Mouse (Mus musculus): ENCODE data around the gene Rnaseh2b. TPM values are rescaled to one million over a fixed set of nuclear protein-coding genes. Genes with fewer than 3 reads are reported as not detected.

Gene Rnaseh2b
- polyA plus RNA-seq, 1 experiment, result 7.2 TPM

DNA sequence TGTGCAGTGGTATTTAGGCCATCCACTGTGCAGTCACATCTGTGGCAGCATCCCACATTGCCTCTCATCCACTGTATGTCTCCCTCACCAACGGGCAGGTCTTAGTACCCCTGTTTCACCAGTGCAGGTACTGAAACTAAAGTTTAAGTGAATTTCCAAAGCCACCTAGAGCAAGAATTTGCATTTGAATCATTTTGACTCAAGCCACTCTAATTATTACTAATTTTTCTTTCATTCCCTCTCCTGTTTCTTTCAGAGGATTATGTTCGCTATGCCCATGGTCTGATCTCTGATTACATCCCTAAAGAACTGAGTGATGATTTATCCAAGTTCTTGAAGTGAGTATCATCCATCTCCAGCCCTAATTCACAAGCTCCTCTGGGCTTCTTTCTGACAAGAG is 71.4 kb downstream of the Rnaseh2b start:
- Histone ChIP-seq H3K4me3 (ENCODE audit: insufficient read depth, low read depth, low read length) (no peak overlapping the region), H3K4me1 (ENCODE audit: control insufficient read depth, insufficient read depth, insufficient read length, low read length) (no peaks in the 10 kb centered on the region)

DNA sequence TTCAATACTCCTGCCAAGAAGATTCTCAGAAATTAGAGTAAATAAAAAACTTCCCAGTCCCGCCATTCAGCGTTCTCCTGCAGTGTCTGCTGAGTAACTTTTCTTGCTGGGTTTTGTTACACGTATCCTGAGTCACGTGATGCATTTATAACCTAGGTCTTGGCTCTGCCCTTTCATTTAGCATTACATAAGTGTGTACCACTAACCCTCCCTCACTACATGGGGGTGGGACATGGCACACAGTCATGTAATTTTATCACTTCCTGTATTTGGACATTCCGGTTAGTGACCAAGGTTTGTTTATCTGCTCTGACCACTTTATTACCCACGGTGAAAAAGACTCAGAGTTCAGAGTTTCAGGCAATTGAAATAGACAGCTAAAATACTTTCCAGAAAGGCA is 78.4 kb downstream of the Rnaseh2b start:
- Histone ChIP-seq H3K27ac (replicated peaks; ENCODE audit: low read depth, low read length) (0 out of 2 replicates have a peak overlapping the region, but pooled peaks have one; percentile 3), H3K4me3 (ENCODE audit: insufficient read depth, low read depth, low read length) (peak overlapping the region; percentile 3; the same call in 1 of the 2 replicates)

More for the DNA sequence above, 71.4 kb downstream of the Rnaseh2b start:
- no peak overlapping the region for H3K27ac ChIP-seq (replicated peaks; ENCODE audit: low read depth, low read length)

DNA sequence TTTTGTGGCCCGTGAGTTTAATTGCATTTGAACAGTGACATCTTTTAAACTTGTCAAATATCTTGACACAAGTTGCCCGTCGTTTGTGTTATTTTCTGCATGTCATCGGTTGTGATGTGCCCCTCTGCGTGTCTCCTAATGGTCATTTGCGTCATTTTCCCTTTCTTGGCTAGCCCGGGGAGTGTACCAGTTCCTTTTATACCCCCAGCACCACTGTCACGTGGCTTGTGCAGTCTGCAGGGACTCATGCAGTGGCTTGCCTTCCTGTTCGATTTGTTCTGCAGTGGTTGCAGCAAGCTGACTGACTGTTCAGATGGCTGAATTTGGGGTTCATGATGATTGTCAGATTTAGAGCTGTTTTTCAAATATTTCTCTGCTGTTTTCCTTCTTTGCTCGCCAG is 81.6 kb downstream of the Rnaseh2b start:
- no peak overlapping the region for H3K4me3 ChIP-seq (ENCODE audit: insufficient read depth, low read depth, low read length)
- H3K27ac ChIP-seq (replicated peaks; ENCODE audit: low read depth, low read length), result no peak overlapping the region

More for the DNA sequence above, 78.4 kb downstream of the Rnaseh2b start:
- H3K4me1 ChIP-seq (ENCODE audit: control insufficient read depth, insufficient read depth, insufficient read length, low read length), result peaks cover 6% of the 10 kb centered on the region

DNA sequence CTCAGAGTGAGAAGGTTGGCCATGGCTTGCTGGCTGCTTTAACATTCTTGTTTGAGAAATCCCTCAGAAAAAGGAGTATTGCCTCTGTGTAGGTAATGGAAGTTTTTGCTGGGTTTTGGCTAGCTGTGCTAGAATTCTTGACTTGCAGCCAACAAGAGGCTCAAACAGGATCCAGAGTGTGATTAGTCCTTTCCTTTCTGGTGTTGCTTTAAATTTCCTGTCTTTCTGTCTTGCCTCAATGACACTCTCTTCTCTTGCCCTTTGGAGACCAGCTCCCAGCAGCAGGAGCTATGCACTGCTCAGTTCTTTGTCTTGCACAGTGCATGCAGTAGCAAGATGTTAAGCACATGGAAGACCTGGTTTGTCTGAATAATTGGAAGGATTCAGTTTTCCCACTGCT is 83.3 kb downstream of the Rnaseh2b start:
- no peak overlapping the region for H3K27ac ChIP-seq (replicated peaks; ENCODE audit: low read depth, low read length)

More for the DNA sequence above, 81.6 kb downstream of the Rnaseh2b start:
- peaks cover 9% of the 10 kb centered on the region for H3K4me1 ChIP-seq (ENCODE audit: control insufficient read depth, insufficient read depth, insufficient read length, low read length)

DNA sequence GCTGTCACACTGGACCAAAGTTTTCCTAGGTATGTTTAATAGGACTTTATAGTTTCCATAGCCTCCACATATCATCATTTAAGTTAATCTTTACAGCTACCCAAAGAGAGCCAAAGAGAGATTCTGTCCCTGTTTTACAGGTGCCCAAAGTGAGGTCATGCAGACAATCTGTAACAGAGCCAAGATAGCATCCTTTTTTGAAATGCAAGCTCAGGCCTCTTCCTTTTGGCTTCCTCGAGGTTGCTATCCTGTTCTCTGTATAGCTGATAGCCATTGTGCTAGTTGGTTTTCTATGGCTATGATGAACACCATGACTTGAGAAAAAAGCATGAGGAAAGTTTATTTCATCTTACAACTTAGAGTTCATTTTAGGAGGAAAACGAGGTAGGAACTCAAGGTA is 83.7 kb downstream of the Rnaseh2b start:
- Histone ChIP-seq H3K27ac (replicated peaks; ENCODE audit: low read depth, low read length) (no peak overlapping the region), H3K4me1 (ENCODE audit: control insufficient read depth, insufficient read depth, insufficient read length, low read length) (peaks cover 4% of the 10 kb centered on the region), H3K4me3 (ENCODE audit: insufficient read depth, low read depth, low read length) (no peak overlapping the region)

More for the DNA sequence above, 83.3 kb downstream of the Rnaseh2b start:
- Histone ChIP-seq H3K4me1 (ENCODE audit: control insufficient read depth, insufficient read depth, insufficient read length, low read length) (peaks cover 4% of the 10 kb centered on the region), H3K4me3 (ENCODE audit: insufficient read depth, low read depth, low read length) (no peak overlapping the region)

DNA sequence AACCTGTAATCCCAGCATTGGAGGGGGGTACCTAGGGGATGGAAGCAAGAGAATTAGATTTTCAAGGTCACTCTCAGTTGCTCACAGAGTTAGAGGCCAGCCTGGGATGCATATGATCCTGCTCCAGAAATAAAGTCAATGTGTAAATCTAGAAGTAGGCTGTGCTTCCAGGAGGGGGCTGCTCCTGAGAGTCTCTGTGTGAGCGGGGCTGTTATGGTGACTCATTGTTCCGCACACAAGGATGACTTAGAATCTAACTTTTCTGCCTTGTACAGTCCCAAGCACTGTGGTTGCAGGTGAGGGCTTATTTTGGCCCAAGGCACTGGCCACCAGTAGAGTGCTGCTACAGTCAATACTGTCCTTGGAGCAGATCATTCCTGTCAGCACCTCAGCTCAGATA is 87.0 kb downstream of the Rnaseh2b start:
- Histone ChIP-seq H3K4me1 (ENCODE audit: control insufficient read depth, insufficient read depth, insufficient read length, low read length) (peaks cover 4% of the 10 kb centered on the region; the same call in 1 of the 2 replicates), H3K4me3 (ENCODE audit: insufficient read depth, low read depth, low read length) (no peak overlapping the region)

DNA sequence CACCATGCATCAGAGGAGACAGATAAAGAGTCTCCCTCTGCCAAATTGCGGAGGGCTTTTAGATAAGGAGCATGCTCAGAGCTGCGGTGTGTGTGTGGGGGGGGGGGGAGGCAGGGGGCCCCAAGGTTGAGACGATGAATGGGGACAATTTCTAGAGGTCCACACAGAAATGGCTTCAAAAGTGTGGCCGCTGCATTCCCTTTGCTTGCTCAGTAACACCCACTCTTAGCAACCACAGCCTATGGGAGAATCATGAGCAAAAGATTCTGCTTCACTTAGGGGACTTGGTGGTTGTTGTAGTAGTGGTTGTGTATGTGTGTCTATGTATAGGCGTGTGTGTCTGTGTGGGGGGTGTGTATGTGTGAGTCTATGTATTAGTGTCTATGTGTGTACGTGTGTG is 88.2 kb downstream of the Rnaseh2b start:
- Histone ChIP-seq H3K4me1 (ENCODE audit: control insufficient read depth, insufficient read depth, insufficient read length, low read length) (peaks cover 4% of the 10 kb centered on the region; the same call in 1 of the 2 replicates), H3K27ac (replicated peaks; ENCODE audit: low read depth, low read length) (no peak overlapping the region), H3K4me3 (ENCODE audit: insufficient read depth, low read depth, low read length) (no peak overlapping the region)

More for the DNA sequence above, 87.0 kb downstream of the Rnaseh2b start:
- H3K27ac ChIP-seq (replicated peaks; ENCODE audit: low read depth, low read length), result no peak overlapping the region

DNA sequence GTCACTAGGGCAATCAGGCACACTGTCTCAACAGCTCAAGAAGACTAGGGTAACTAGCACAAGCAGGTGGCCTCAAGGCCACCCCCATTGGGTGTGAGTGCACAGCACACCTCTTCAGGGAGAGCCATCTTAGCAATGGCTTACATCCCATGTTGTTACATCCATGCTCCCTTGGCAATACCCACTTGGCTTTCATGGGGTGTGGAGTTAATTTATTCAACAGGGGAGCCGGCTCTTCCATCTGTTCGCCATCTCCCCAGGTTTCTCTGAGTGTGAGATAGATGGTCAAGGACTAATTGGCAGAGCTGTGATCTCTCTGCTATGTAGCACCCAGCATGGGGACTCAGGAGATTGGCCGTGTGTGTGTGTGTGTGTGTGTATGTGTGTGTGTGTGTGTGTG is 90.7 kb downstream of the Rnaseh2b start:
- no peaks in the 10 kb centered on the region for H3K4me1 ChIP-seq (ENCODE audit: control insufficient read depth, insufficient read depth, insufficient read length, low read length)
- no peak overlapping the region for H3K4me3 ChIP-seq (ENCODE audit: insufficient read depth, low read depth, low read length)
- H3K27ac ChIP-seq (replicated peaks; ENCODE audit: low read depth, low read length), result no peak overlapping the region

DNA sequence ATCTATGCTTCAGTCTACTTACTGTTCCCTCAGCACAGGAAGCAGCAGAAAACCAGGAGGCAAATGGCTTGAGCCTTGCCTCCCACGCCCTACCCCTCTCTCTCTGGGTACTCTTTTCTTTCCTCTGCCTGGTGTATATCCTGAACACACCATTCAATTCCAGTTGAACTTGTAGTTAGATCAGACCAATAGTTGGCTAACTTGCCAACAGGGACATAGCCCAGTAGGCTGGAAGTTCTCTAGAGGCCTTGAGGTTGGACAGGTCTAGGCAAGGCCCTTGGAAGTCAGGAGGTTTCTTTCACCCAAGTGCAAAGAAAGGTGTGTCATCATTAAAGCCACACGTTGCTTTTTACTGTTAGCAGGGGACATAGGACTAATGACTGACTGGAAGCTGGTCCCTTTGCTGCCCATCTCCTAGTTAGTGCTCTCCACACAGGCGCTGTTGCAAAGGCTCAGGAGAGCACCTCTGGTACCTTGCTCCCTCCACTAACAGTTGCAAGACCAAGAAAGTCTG is 91.5 kb downstream of the Rnaseh2b start:
- Histone ChIP-seq H3K4me3 (ENCODE audit: insufficient read depth, low read depth, low read length) (no peak overlapping the region), H3K27ac (replicated peaks; ENCODE audit: low read depth, low read length) (no peak overlapping the region), H3K4me1 (ENCODE audit: control insufficient read depth, insufficient read depth, insufficient read length, low read length) (no peaks in the 10 kb centered on the region)

DNA sequence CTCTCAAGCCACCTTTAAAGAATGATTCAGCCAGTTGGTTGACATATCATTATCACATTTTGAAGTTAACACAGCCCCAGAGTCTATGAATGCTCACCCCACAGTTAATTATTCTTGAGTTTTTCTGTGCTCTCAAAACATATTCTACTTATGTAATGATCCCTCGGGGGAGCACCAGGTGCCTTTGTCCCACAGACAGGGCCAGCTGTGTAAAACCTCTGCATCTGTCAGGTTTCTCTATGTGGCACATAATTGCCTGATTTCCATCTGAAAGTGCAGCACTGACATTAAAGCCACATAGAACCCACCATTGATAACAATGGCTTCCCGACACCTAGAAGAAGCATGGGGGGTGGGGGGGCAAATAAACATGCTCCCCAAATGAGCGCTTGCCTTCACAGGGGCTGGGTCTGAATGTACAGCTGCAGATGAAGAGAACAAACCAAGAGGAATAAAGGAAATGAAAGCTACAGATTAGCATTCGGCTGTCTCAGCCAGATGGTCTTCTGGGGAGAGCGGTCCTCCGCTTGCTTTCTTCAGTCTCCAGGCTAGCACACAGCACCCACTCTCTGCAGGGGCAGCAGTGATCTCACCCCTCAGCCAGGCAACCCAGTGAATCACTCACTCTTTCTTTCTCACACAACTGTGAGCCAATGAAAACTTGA is 96.8 kb downstream of the Rnaseh2b start:
- Histone ChIP-seq H3K4me3 (ENCODE audit: insufficient read depth, low read depth, low read length) (no peak overlapping the region), H3K4me1 (ENCODE audit: control insufficient read depth, insufficient read depth, insufficient read length, low read length) (no peaks in the 10 kb centered on the region), H3K27ac (replicated peaks; ENCODE audit: low read depth, low read length) (no peak overlapping the region)

DNA sequence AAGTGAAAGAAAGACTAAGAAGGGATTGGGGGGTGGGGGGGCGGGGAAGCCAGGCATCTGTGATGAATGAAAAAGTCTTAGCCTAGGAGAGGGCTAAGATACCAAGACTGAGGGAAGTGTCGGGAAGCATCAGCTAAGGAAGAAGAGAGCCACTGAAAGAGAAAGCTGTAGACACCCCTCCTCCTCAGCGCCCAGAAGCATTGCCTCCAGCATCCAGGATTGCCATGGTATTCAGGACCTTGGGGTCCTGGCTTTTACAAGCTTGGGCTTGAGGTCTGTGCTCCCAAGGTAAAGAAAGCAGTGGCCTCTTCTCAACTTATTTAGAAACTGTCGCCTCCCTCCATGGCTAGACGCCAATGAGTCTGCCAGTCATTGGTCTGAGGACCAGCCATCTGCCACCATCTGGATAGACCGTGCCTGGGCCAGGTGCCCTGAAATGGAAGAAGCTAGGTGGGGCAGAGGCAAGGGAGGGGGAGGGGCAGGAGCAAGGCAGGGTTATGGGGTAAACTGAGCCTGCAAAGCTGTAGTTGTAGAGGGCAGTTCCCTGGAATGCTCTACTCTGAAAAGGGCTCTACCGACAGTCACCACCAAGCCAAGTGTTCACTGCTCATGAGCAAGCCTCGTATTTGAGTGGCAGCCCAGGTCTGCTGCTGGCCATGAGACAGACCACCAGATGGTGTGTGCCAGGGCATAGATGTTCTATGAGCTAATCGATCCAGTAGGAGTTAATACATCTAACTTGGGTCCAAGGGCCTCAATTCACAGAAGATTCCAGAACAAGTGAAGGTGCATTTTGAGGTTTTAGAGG is 97.5 kb downstream of the Rnaseh2b start:
- no peak overlapping the region for H3K27ac ChIP-seq (replicated peaks; ENCODE audit: low read depth, low read length)
- no peak overlapping the region for H3K4me3 ChIP-seq (ENCODE audit: insufficient read depth, low read depth, low read length)
- H3K4me1 ChIP-seq (ENCODE audit: control insufficient read depth, insufficient read depth, insufficient read length, low read length), result no peaks in the 10 kb centered on the region

DNA sequence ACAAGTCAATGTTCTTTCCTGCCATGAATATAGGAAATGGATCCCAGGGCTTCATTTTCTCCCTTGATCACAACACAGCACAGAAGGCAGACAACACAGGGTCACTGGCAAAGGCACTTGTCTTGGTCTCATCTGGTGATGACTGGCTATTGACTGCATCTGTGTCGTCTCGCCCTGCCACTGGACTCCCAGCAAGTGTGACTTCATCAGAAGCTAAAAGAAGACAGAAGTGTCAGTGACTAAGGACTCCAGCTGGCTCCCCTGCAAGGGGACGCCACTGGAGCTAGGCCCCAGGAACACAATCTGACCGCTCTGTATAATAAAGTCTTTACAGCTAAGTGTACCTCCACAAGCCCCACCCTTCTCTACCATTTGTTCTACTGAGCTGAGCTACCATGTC is 100.4 kb downstream of the Rnaseh2b start:
- Histone ChIP-seq H3K4me1 (ENCODE audit: control insufficient read depth, insufficient read depth, insufficient read length, low read length) (no peaks in the 10 kb centered on the region), H3K4me3 (ENCODE audit: insufficient read depth, low read depth, low read length) (no peak overlapping the region), H3K27ac (replicated peaks; ENCODE audit: low read depth, low read length) (no peak overlapping the region)

DNA sequence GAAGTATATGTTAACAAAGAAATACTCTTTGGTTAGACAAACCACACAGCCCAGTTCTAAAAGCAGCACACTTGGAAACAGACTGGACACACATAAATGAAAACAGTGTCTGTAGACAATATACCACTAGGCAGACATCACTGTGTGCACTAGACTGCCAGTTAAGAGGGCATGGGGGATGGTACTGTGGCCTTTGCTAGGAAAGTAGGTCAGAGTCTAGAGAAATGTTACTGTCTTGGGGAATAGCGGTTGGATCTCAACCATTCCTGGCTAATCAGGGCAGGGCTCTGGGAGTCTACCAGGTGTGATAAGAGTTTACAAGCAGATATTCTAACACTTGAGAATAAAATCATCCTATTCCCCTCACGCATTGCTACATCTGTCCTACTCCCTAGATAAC is 103.0 kb downstream of the Rnaseh2b start:
- Histone ChIP-seq H3K4me1 (ENCODE audit: control insufficient read depth, insufficient read depth, insufficient read length, low read length) (no peaks in the 10 kb centered on the region), H3K27ac (replicated peaks; ENCODE audit: low read depth, low read length) (no peak overlapping the region), H3K4me3 (ENCODE audit: insufficient read depth, low read depth, low read length) (no peak overlapping the region)

DNA sequence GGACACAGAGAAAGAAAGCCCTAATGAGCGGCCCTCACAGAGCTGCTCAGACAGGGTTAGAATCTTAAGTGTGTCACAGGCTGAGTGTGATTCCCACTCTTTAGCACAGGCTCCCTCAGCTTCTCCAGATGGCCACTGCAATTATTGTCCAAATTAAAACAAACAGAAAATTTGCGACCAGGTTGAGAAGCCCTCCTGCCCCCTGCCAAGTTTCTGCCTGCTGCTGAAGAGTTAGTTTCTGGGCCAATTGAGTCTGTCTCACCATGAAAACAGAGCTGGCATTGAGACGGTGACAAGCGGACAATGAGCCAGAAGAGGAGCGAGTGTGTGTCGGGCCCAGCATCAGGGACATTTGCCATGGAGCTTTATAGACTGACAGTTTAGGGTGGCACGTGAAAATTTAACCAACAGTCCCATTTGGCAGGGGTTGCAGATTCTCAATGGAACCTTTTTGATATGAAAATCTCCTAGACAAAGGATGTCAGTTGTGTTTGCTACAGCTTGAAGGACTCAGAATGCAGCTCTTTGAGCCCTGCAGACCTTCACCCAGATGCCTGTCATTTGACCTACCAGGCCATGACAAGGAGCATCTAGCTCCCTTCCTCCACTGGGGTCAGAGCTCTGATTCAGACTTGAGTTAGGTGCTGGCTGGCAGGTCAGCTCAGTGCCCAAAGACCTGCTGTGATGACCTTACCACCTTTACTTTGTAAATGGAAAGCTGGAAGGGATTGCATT is 123.8 kb downstream of the Rnaseh2b start:
- Histone ChIP-seq H3K27ac (replicated peaks; ENCODE audit: low read depth, low read length) (no peak overlapping the region), H3K4me3 (ENCODE audit: insufficient read depth, low read depth, low read length) (no peak overlapping the region)

DNA sequence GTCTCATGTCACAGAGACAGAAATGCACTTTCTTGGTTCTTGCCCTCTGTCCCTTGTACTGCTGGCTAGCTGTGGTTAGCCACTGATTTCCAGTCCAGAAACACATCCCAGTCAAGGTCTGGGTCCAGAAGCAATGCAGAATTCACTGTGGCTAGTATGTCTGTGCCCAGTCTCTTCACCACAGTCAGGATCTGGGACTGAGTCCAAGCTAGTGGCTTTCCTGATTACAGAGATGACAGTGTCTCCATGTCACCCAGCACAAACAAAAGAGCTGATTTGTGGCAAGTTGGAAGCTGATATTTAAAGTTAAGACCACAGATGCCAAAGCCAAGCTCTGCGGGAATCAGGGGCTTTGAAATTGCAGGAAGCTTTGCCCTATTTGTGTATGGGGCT is 124.3 kb downstream of the Rnaseh2b start:
- H3K4me1 ChIP-seq (ENCODE audit: control insufficient read depth, insufficient read depth, insufficient read length, low read length), result no peaks in the 10 kb centered on the region
- H3K4me3 ChIP-seq (ENCODE audit: insufficient read depth, low read depth, low read length), result no peak overlapping the region
- no peak overlapping the region for H3K27ac ChIP-seq (replicated peaks; ENCODE audit: low read depth, low read length)

More for the DNA sequence above, 123.8 kb downstream of the Rnaseh2b start:
- H3K4me1 ChIP-seq (ENCODE audit: control insufficient read depth, insufficient read depth, insufficient read length, low read length), result no peaks in the 10 kb centered on the region
